Mouse (Mus musculus): Measurements from ENCODE around the gene Nup62. TPM values are rescaled to one million over a fixed set of nuclear protein-coding genes. Genes with fewer than 3 reads are reported as not detected.

Gene Nup62
- 30.8 and 36.7 TPM in 2 replicates for polyA plus RNA-seq (2012; ENCODE audit: insufficient read depth, insufficient read length, missing spikeins)

GRCm38 (mm10) chr7:44815721-44816469, at the start of gene Nup62, which contains the start of gene Il4i1:
Gene Nup62, plus strand, starts transcription at chr7:44816088.
Gene Il4i1, plus strand, starts transcription at chr7:44816387.
- no peak for TF ChIP-seq CTCF (IDR thresholded peaks at IDR 0.05; ENCODE audit: low read depth, low read length)
- peak within 1 kb of the TSS; percentile 82 for H3K4me3 ChIP-seq (ENCODE audit: insufficient read depth, low read length)
- H3K4me1 ChIP-seq (ENCODE audit: control insufficient read depth, insufficient read depth, low read length): peaks cover 29% of the 10 kb centered on the region
- peak within 1 kb of the TSS; percentile 88 for H3K27ac ChIP-seq (ENCODE audit: insufficient read depth, low read depth, low read length)

- H3K4me1 ChIP-seq (ENCODE audit: control insufficient read depth, insufficient read depth, low read length): no peaks in the 10 kb centered on the region
- H3K4me3 ChIP-seq (ENCODE audit: insufficient read depth, low read length): no peak overlapping the region
- TF ChIP-seq CTCF (IDR thresholded peaks at IDR 0.05; ENCODE audit: low read depth, low read length): no peak
- TF ChIP-seq POLR2A (IDR thresholded peaks at IDR 0.05; ENCODE audit: borderline replicate concordance, low read depth, low read length): no peak
- H3K27ac ChIP-seq (ENCODE audit: insufficient read depth, low read depth, low read length): no peak overlapping the region
Observed at GRCm38 (mm10) chr7:44768129-44768528, 47.8 kb upstream of the Nup62 start.

- no peak overlapping the region for H3K27ac ChIP-seq (ENCODE audit: insufficient read depth, low read depth, low read length)
- H3K4me3 ChIP-seq (ENCODE audit: insufficient read depth, low read length): no peak overlapping the region
- TF ChIP-seq CTCF (IDR thresholded peaks at IDR 0.05; ENCODE audit: low read depth, low read length) (no peak), POLR2A (IDR thresholded peaks at IDR 0.05; ENCODE audit: borderline replicate concordance, low read depth, low read length) (no peak)
- H3K4me1 ChIP-seq (ENCODE audit: control insufficient read depth, insufficient read depth, low read length): no peaks in the 10 kb centered on the region
Observed at GRCm38 (mm10) chr7:44770046-44770578, 45.8 kb upstream of the Nup62 start.

GRCm38 (mm10) chr7:44772591-44773204, 43.2 kb upstream of the Nup62 start:
- Histone ChIP-seq H3K4me3 (ENCODE audit: insufficient read depth, low read length) (no peak overlapping the region), H3K27ac (ENCODE audit: insufficient read depth, low read depth, low read length) (no peak overlapping the region), H3K4me1 (ENCODE audit: control insufficient read depth, insufficient read depth, low read length) (no peaks in the 10 kb centered on the region)
- no peak for TF ChIP-seq CTCF (IDR thresholded peaks at IDR 0.05; ENCODE audit: low read depth, low read length)

GRCm38 (mm10) chr7:44776849-44777498, 38.9 kb upstream of the Nup62 start:
- H3K27ac ChIP-seq (ENCODE audit: insufficient read depth, low read depth, low read length): no peak overlapping the region
- no peak overlapping the region for H3K4me3 ChIP-seq (ENCODE audit: insufficient read depth, low read length)
- TF ChIP-seq POLR2A (IDR thresholded peaks at IDR 0.05; ENCODE audit: borderline replicate concordance, low read depth, low read length) (no peak), CTCF (IDR thresholded peaks at IDR 0.05; ENCODE audit: low read depth, low read length) (no peak)
- H3K4me1 ChIP-seq (ENCODE audit: control insufficient read depth, insufficient read depth, low read length): peaks cover 6% of the 10 kb centered on the region

- no peak overlapping the region for H3K27ac ChIP-seq (ENCODE audit: insufficient read depth, low read depth, low read length)
- no peak overlapping the region for H3K4me3 ChIP-seq (ENCODE audit: insufficient read depth, low read length)
- H3K4me1 ChIP-seq (ENCODE audit: control insufficient read depth, insufficient read depth, low read length): peaks cover 6% of the 10 kb centered on the region
- TF ChIP-seq POLR2A (IDR thresholded peaks at IDR 0.05; ENCODE audit: borderline replicate concordance, low read depth, low read length) (no peak), CTCF (IDR thresholded peaks at IDR 0.05; ENCODE audit: low read depth, low read length) (no peak)
Observed at GRCm38 (mm10) chr7:44780101-44780500, 35.8 kb upstream of the Nup62 start.

GRCm38 (mm10) chr7:44789531-44789930, 26.4 kb upstream of the Nup62 start:
- peaks cover 7% of the 10 kb centered on the region for H3K4me1 ChIP-seq (ENCODE audit: control insufficient read depth, insufficient read depth, low read length)
- TF ChIP-seq POLR2A (IDR thresholded peaks at IDR 0.05; ENCODE audit: borderline replicate concordance, low read depth, low read length): no peak
- TF ChIP-seq CTCF (IDR thresholded peaks at IDR 0.05; ENCODE audit: low read depth, low read length): no peak
- H3K27ac ChIP-seq (ENCODE audit: insufficient read depth, low read depth, low read length): no peak overlapping the region
- no peak overlapping the region for H3K4me3 ChIP-seq (ENCODE audit: insufficient read depth, low read length)

GRCm38 (mm10) chr7:44790066-44790465, 25.8 kb upstream of the Nup62 start:
- peaks cover 7% of the 10 kb centered on the region for H3K4me1 ChIP-seq (ENCODE audit: control insufficient read depth, insufficient read depth, low read length)
- H3K4me3 ChIP-seq (ENCODE audit: insufficient read depth, low read length): no peak overlapping the region
- TF ChIP-seq POLR2A (IDR thresholded peaks at IDR 0.05; ENCODE audit: borderline replicate concordance, low read depth, low read length) (no peak), CTCF (IDR thresholded peaks at IDR 0.05; ENCODE audit: low read depth, low read length) (no peak)
- no peak overlapping the region for H3K27ac ChIP-seq (ENCODE audit: insufficient read depth, low read depth, low read length)

- TF ChIP-seq CTCF (IDR thresholded peaks at IDR 0.05; ENCODE audit: low read depth, low read length) (no peak), POLR2A (IDR thresholded peaks at IDR 0.05; ENCODE audit: borderline replicate concordance, low read depth, low read length) (no peak)
- Histone ChIP-seq H3K4me3 (ENCODE audit: insufficient read depth, low read length) (no peak overlapping the region), H3K4me1 (ENCODE audit: control insufficient read depth, insufficient read depth, low read length) (peaks cover 7% of the 10 kb centered on the region), H3K27ac (ENCODE audit: insufficient read depth, low read depth, low read length) (peak overlapping the region; percentile 76)
Observed at GRCm38 (mm10) chr7:44792781-44793180, 23.1 kb upstream of the Nup62 start.

- TF ChIP-seq CTCF (IDR thresholded peaks at IDR 0.05; ENCODE audit: low read depth, low read length): no peak
- no peak for TF ChIP-seq POLR2A (IDR thresholded peaks at IDR 0.05; ENCODE audit: borderline replicate concordance, low read depth, low read length)
- H3K4me3 ChIP-seq (ENCODE audit: insufficient read depth, low read length): no peak overlapping the region
- no peak overlapping the region for H3K27ac ChIP-seq (ENCODE audit: insufficient read depth, low read depth, low read length)
- H3K4me1 ChIP-seq (ENCODE audit: control insufficient read depth, insufficient read depth, low read length): peaks cover 1% of the 10 kb centered on the region; the same call in 1 of the 2 replicates
Observed at GRCm38 (mm10) chr7:44808927-44809326, 7.0 kb upstream of the Nup62 start.
